Mouse (Mus musculus) kidney, postnatal 0 days (tissue): Measurements from ENCODE around the gene Trp63. TPM values are rescaled to one million over a fixed set of nuclear protein-coding genes. Genes with fewer than 3 reads are reported as not detected.

Experiments
- ATAC-seq: fragments of 200-750 bp; cut with Nextera tagmentation; replicated peaks from 2 replicates; pipeline ENCODE4 v1.8.0; 2017; ENCODE audit warnings: low read depth, moderate number of reproducible peaks, moderate TSS enrichment, moderate library complexity; ENCODE audit not compliant: low FRiP score
- DNase-seq: peaks from one replicate; pipeline ENCODE4 v3.0.0-alpha.2; 2016; ENCODE audit warnings: low spot score
- H3K27ac ChIP-seq: fragments of 300-500 bp; sonication (generic); 2 replicates; pipeline ENCODE4 v1.5.1; 2014; ENCODE audit warnings: mild to moderate bottlenecking
- H3K27me3 ChIP-seq: fragments of 300-500 bp; sonication (generic); 2 replicates; pipeline ENCODE4 v1.6.1; 2014; ENCODE audit warnings: low read length, mixed read lengths; ENCODE audit not compliant: insufficient read depth
- H3K36me3 ChIP-seq: fragments of 300-500 bp; sonication (generic); 2 replicates; pipeline ENCODE4 v1.6.1; 2014; ENCODE audit warnings: low read length, mixed read lengths; ENCODE audit not compliant: insufficient read depth
- H3K4me1 ChIP-seq: fragments of 300-500 bp; sonication (generic); replicated peaks from 2 replicates; pipeline ENCODE4 v1.6.1; 2014; ENCODE audit warnings: antibody characterized with exemption, low read length, mixed read lengths; ENCODE audit not compliant: insufficient read depth
- H3K4me2 ChIP-seq: fragments of 300-500 bp; sonication (generic); 2 replicates; pipeline ENCODE4 v1.6.1; 2014; ENCODE audit warnings: mild to moderate bottlenecking, low read length, moderate library complexity, mixed read lengths
- H3K4me3 ChIP-seq: fragments of 300-500 bp; sonication (generic); replicated peaks from 2 replicates; pipeline ENCODE4 v1.5.1; 2014; ENCODE audit warnings: low read depth, low read length
- H3K9ac ChIP-seq: fragments of 300-500 bp; sonication (generic); 2 replicates; pipeline ENCODE4 v1.6.1; 2014; ENCODE audit warnings: low read depth, low read length
- H3K9me3 ChIP-seq: fragments of 300-500 bp; sonication (generic); replicated peaks from 2 replicates; pipeline ENCODE4 v1.6.1; 2016; ENCODE audit warnings: low read length, inconsistent platforms, mixed read lengths
- CTCF ChIP-seq: IDR thresholded peaks from 2 replicates; pipeline ENCODE4 v1.5.1; 2016; ENCODE audit warnings: antibody characterized with exemption, low read depth, mild to moderate bottlenecking, moderate library complexity
- WGBS: fragments of 180-500 bp; shearing (Covaris S2); extraction: QIAGEN DNeasy Blood & Tissue Kit; methylation state at CpG from one replicate; pipeline ENCODE4 v1.1.7; 2014; 5-methylcytosine and 5-hydroxymethylcytosine counted together
- polyA plus RNA-seq: library from polyadenylated mRNA; unstranded; fragments of >200 nt; fragmentation: Nextera tagmentation; extraction: Ambion mirVana; gene quantifications from 2 replicates; pipeline ENCODE4 v1.2.1, GENCODE M21; 2015

Gene Trp63
- polyA plus RNA-seq, 1 experiment from 2014 or later, result 1.3 TPM

DNA sequence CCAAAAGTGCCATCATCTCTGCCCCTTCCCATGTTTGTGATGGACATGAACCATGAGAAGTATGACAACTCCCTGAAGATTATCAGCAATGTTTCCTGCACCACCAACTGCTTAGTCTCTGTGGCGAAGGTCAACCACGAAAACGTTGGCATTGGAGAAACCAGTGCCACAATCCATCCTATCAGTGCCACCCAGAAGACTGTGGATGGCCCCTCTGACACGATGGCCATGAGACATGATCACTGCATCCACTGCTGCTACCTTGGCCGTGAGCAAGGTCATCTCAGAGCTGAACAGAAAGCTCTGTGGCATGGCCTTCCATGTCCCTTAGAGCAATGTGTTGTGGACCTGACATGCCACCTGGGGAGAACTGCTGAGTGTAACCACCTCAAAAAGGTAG is 43.4 kb downstream of the Trp63 start:
- no peak for DNase-seq

DNA sequence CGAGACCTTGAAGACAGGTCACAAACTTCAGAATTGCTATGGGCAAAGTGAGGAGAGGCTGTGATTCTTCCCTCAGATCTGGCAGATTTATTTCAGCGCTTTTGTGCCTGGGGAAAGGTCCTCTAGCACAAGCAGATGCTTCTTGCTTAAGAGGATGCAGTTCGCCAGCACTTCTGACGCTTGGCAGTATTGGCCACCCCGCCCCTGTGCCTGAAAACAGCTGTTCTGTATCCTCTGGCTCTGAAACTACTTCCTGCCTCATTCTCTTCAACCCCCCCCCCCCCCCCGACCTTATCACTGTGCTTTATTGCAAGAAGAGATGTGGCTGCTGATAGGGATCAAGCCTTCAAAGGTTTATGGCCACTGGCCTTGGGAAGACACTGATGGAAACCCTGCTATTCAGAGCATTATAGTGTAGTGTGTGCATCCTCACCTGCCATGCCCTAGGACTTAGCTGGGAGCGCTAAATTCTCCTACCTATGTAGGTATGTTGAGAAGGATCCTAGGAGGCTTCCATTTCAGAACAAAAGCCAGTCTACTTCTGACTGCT is 44.5 kb downstream of the Trp63 start:
- no peak for TF ChIP-seq CTCF
- Histone ChIP-seq H3K4me1 (no peaks in the 10 kb centered on the region), H3K27ac (no peak overlapping the region), H3K9ac (no peak overlapping the region), H3K9me3 (no peaks in the 10 kb centered on the region), H3K4me3 (no peak overlapping the region), H3K27me3 (no peaks in the 10 kb centered on the region), H3K4me2 (no peak overlapping the region), H3K36me3 (no peaks in the 10 kb centered on the region)
- ATAC-seq, result peak; percentile 66
- DNase-seq, result peak; percentile 83
- WGBS, result 24% methylated on average over 7 of the region's 7 CpGs

More for the DNA sequence above, 43.4 kb downstream of the Trp63 start:
- Histone ChIP-seq H3K4me3 (no peak overlapping the region), H3K27me3 (no peaks in the 10 kb centered on the region), H3K9me3 (no peaks in the 10 kb centered on the region), H3K9ac (no peak overlapping the region), H3K4me2 (no peak overlapping the region), H3K4me1 (no peaks in the 10 kb centered on the region), H3K27ac (no peak overlapping the region), H3K36me3 (no peaks in the 10 kb centered on the region)
- no peak for TF ChIP-seq CTCF
- 95% methylated on average over 5 of the region's 5 CpGs for WGBS
- ATAC-seq, result no peak

DNA sequence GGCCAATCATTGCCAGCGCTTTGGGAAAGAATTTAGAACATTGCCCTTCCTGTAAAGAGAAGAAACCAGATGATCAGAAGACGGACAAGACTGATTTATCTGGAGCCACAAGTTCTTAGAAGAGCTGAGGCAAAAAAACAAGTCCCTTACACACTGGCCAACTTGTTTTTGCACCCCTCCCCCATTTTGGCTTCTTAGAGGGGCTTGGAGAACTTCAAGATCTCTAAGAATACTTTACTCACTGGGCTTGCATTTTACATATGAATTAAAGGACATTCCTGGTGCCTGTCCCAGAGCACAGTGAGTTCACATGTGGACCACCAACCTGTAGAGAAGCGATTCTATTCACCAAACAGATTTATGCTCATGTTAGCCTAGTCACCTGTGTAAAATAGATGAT is 53.3 kb downstream of the Trp63 start:
- H3K36me3 ChIP-seq, result no peaks in the 10 kb centered on the region
- H3K4me3 ChIP-seq, result no peak overlapping the region
- H3K9ac ChIP-seq, result no peak overlapping the region
- no peak overlapping the region for H3K27ac ChIP-seq
- H3K9me3 ChIP-seq, result no peaks in the 10 kb centered on the region
- DNase-seq (no peak), ATAC-seq (no peak)
- 81% methylated on average over 3 of the region's 3 CpGs for WGBS
- no peaks in the 10 kb centered on the region for H3K4me1 ChIP-seq
- H3K27me3 ChIP-seq, result no peaks in the 10 kb centered on the region
- H3K4me2 ChIP-seq, result no peak overlapping the region
- no peak for TF ChIP-seq CTCF

DNA sequence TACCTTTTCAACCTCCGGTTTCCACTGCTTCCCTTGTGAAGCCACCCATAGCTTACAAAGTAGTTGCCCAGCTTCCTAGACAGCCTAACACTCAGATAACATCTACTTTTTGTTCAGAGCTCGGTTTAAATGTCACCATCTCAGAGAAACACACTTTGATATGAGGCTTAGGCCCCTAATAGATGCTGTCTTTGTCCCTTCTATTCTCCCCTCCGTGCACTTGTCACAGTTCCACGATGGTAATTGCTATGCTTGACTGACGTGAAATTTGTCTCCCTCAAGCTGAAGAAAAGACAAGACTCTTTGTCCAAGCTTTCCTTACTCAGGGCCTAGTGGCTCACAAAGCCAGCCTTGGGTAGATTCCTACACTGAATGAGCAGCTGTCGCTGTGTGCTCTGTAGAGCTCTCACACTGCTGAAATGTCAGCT is 54.1 kb downstream of the Trp63 start:
- H3K9me3 ChIP-seq, result no peaks in the 10 kb centered on the region
- no peaks in the 10 kb centered on the region for H3K27me3 ChIP-seq
- H3K9ac ChIP-seq, result no peak overlapping the region
- no peak for ATAC-seq
- DNase-seq, result peak; percentile 20
- no peaks in the 10 kb centered on the region for H3K36me3 ChIP-seq
- no peak for TF ChIP-seq CTCF
- no peak overlapping the region for H3K27ac ChIP-seq
- H3K4me1 ChIP-seq, result no peaks in the 10 kb centered on the region
- WGBS, result 52% methylated on average over 6 of the region's 6 CpGs
- no peak overlapping the region for H3K4me3 ChIP-seq
- H3K4me2 ChIP-seq, result no peak overlapping the region

DNA sequence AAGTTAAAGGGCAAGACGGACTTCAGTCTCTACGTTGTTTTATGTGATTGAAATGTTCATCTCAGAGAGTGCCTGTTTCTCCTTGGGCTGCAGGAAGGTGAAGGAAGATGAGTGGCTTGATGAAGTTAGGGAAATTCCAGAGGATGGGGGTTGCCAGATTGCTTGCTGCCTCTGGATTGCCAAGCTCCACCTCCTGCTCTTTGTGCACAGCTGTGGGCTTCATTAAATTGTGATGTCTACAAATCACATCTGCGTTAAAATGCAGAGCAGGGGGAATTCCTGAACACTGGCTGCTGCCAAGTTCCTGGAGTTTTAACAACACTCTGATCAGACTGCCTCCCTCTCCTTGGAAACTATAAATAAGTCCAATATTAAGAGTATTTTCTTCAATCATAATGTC is 63.2 kb downstream of the Trp63 start:
- ATAC-seq, result peak; percentile 54; the same call in 1 of the 2 replicates
- Histone ChIP-seq H3K27me3 (no peaks in the 10 kb centered on the region), H3K36me3 (no peaks in the 10 kb centered on the region), H3K27ac (peak overlapping the region; percentile 54), H3K9me3 (no peaks in the 10 kb centered on the region), H3K4me1 (no peaks in the 10 kb centered on the region), H3K4me3 (no peak overlapping the region), H3K4me2 (peak overlapping the region; percentile 30; the same call in 1 of the 2 replicates), H3K9ac (no peak overlapping the region)
- 5% methylated on average over 3 of the region's 3 CpGs for WGBS
- peak; percentile 92 for DNase-seq
- no peak for TF ChIP-seq CTCF

DNA sequence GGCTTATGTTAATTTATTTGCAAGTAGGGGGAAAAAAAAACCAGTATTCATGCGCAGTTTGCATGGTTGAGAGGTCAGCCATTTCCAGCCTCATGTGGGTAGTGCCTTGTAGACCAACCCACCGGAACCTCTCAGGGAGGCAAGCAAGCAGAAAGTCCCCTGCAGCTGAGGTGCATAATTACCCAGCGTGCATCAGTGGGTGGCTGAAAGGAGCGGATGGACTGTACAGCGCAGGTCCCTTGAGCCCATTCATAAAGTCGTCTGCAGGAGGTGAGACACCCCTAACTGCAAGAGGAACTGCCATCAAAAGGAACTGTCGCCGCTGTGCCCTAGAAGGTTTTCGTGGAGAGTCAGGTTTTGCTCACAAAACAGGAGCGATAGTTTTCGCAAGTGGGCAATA is 68.3 kb downstream of the Trp63 start:
- DNase-seq (peak; percentile 39), ATAC-seq (peak; percentile 89)
- peak; percentile 19; the same call in 1 of the 2 replicates for TF ChIP-seq CTCF
- H3K4me1 ChIP-seq, result no peaks in the 10 kb centered on the region
- 49% methylated on average over 11 of the region's 11 CpGs for WGBS
- no peak overlapping the region for H3K4me3 ChIP-seq
- no peak overlapping the region for H3K27ac ChIP-seq
- no peaks in the 10 kb centered on the region for H3K36me3 ChIP-seq
- H3K9me3 ChIP-seq, result no peaks in the 10 kb centered on the region
- H3K27me3 ChIP-seq, result no peaks in the 10 kb centered on the region
- peak overlapping the region; percentile 24; the same call in 1 of the 2 replicates for H3K4me2 ChIP-seq
- no peak overlapping the region for H3K9ac ChIP-seq

DNA sequence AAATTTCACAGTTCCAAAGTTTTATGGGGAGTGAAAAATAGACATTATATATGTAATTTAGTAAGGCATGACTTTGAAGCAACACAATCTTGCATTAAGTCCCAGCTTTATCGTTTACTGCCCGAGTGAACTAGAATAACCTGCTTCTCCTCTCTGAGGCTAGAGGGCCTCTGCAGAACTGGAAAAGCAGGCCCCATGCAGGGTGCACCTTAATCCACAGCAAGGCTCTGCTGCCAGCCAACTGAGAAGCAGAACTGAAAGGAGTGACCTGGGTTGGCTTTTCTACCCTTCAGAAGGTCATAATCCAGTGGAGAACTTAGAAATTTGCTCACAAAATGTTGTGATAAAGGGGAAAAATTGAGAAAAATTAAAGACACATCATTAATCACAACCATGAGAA is 74.5 kb downstream of the Trp63 start:
- Histone ChIP-seq H3K36me3 (no peaks in the 10 kb centered on the region), H3K4me1 (no peaks in the 10 kb centered on the region), H3K4me2 (no peak overlapping the region), H3K27me3 (no peaks in the 10 kb centered on the region), H3K9me3 (no peaks in the 10 kb centered on the region), H3K4me3 (no peak overlapping the region), H3K27ac (no peak overlapping the region), H3K9ac (no peak overlapping the region)
- no peak for TF ChIP-seq CTCF
- DNase-seq, result peak; percentile 34
- no peak for ATAC-seq
- 63% methylated on average over 2 of the region's 2 CpGs for WGBS
